Mouse (Mus musculus) hindbrain, embryonic 10.5 days (tissue): ENCODE data around the gene Foxj2. TPM values are rescaled to one million over a fixed set of nuclear protein-coding genes. Genes with fewer than 3 reads are reported as not detected.

Experiments
- DNase-seq: peaks from one replicate; pipeline ENCODE4 v3.0.0-alpha.2; 2017; ENCODE audit warnings: low spot score
- H3K27ac ChIP-seq: fragments of 300-500 bp; sonication (generic); 2 replicates; pipeline ENCODE4 v1.5.1; 2016; ENCODE audit warnings: mild to moderate bottlenecking, moderate library complexity
- H3K27me3 ChIP-seq: fragments of 300-500 bp; sonication (generic); 2 replicates; pipeline ENCODE4 v1.6.1; 2016; ENCODE audit warnings: mild to moderate bottlenecking; ENCODE audit not compliant: poor library complexity, insufficient read depth, severe bottlenecking
- H3K36me3 ChIP-seq: fragments of 300-500 bp; sonication (generic); 2 replicates; pipeline ENCODE4 v1.6.1; 2016; ENCODE audit warnings: mild to moderate bottlenecking, moderate library complexity
- H3K4me1 ChIP-seq: fragments of 300-500 bp; sonication (generic); replicated peaks from 2 replicates; pipeline ENCODE4 v1.6.1; 2016; ENCODE audit warnings: mild to moderate bottlenecking
- H3K4me3 ChIP-seq: fragments of 300-500 bp; sonication (generic); 2 replicates; pipeline ENCODE4 v1.5.1; 2016; ENCODE audit warnings: mild to moderate bottlenecking, moderate library complexity
- H3K9me3 ChIP-seq: fragments of 300-500 bp; sonication (generic); 2 replicates; pipeline ENCODE4 v1.6.1; 2016; ENCODE audit warnings: mild to moderate bottlenecking, moderate library complexity
- WGBS: fragments of 180-500 bp; shearing (Covaris S2); methylation state at CpG from one replicate; pipeline ENCODE4 v1.1.7; 2016; 5-methylcytosine and 5-hydroxymethylcytosine counted together
- polyA plus RNA-seq: library from polyadenylated mRNA; unstranded; fragments of >200 nt; fragmentation: Nextera tagmentation; extraction: Ambion mirVana; gene quantifications from 2 replicates; pipeline ENCODE4 v1.2.1, GENCODE M21; 2016

Gene Foxj2
- 2.5 and 3.6 TPM in 2 replicates for polyA plus RNA-seq

DNA sequence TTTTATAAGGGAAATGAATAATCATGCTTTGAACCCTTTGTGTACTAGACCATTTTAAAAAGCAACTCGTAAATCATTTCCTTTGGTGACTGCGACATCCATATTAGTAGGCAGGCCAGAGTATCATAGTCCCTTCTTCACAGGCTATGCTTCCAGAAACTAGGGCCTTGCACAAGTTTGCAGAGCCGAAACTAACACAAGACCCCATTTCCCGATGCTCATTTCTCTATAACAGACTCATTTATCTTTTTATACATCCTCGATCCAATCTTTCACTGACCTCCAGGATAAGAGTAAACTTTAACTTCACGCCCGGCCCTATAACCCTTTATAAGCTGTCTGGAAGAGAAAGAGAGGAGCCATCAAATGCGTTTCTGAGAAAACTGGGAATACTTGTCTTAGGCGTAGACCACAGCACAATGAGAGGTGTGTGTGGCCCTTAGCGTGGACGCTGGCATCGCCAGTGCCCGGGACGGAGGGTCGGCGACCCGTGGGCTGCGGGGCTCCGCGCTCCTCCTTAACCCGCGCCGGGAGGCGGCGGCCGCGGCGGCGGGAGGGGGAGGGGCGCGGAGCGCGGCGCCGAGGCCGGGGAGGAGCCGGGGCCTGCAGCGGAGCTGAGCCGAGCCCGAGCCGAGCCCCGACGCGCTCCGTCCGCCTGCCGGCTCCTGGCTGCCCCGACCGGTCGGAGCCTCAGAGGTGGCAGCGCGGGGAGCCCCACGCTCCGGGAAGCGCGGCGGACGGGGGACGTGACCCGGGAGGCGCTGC lies at the start of gene Foxj2:
Gene Foxj2, plus strand, starts transcription at position 609 of the 765 bp plus-strand sequence.
- Histone ChIP-seq H3K4me1 (peaks cover 29% of the 10 kb centered on the region), H3K9me3 (no peaks in the 10 kb centered on the region), H3K27ac (peak within 1 kb of the TSS; percentile 92), H3K36me3 (no peaks in the 10 kb centered on the region), H3K4me3 (peak within 1 kb of the TSS; percentile 86), H3K27me3 (peaks cover 15% of the 10 kb centered on the region)
- 2% methylated on average over 61 of the region's 61 CpGs for WGBS
- DNase-seq = peak; percentile 69

DNA sequence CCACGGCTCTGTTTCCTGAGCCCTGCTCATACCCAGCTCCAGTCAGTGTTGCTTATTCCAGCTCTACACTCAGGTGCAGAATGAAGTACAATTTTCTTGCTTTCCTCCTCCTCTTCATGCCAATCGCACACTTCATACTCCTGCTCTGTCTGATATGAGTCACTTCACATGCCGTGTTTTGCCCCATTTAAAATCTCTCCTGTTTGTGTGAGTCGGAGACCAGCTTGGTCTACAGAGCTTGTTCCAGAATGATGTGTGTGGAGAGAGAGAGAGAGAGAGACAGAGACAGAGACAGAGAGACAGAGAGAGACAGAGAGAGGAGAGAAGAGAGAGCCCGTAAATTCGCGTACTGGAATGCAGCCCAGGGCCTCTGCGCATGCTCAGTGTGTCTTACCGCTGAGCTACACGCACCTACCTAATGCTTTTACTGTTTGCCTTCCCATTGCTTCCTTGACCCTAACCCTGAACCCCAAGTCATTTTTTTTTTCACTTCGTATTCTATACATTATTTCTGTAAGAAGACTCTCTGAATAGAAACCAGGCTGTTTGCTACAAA lies 48.9 kb upstream of the Foxj2 start:
- 93% methylated on average over 11 of the region's 11 CpGs for WGBS
- Histone ChIP-seq H3K9me3 (no peaks in the 10 kb centered on the region), H3K4me1 (peaks cover 22% of the 10 kb centered on the region), H3K27me3 (0 out of 2 replicates have a peak, but pooled peaks cover 8% of the 10 kb centered on the region), H3K4me3 (no peak overlapping the region), H3K27ac (no peak overlapping the region), H3K36me3 (no peaks in the 10 kb centered on the region)
- DNase-seq = no peak

DNA sequence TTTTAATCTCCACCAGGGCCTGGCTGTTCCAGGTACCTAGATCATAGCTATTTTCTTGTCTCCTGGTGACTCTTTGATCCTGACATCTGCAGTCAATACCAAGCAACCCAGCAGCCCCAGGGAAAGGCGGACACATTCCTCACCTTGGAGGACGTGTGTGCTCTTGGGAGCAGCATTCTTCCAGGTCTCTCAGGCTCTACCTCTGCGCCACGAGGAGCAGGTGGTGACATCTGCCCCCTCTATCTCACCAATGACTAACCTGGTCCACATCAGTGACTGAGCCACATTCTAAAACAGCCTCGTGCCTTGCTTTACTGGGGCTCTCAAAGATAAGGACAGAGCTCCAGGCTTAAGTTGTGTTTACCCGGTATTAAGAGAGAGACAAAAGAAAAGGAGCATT lies 47.0 kb upstream of the Foxj2 start:
- Histone ChIP-seq H3K27ac (no peak overlapping the region), H3K27me3 (no peaks in the 10 kb centered on the region), H3K9me3 (no peaks in the 10 kb centered on the region), H3K4me3 (no peak overlapping the region), H3K4me1 (peaks cover 14% of the 10 kb centered on the region), H3K36me3 (no peaks in the 10 kb centered on the region)
- DNase-seq = no peak
- 66% methylated on average over 6 of the region's 6 CpGs for WGBS

DNA sequence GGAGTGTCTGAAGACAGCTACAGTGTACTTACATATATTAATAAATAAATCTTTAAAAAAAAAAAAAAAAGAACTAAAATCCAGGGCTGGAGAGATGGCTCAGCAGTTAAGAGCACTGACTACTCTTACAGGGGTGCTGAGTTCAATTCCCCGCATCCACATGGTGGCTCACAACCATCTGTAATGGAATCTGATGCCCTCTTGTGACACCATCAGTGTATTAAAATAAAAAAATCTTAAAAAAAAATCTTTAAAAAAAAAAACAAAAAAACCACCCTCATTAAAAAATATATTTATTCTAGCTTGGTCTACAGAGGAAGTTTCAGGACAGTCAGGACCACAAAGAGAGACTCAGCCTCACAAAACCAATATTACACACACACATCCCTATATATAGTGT lies 45.4 kb upstream of the Foxj2 start:
- H3K9me3 ChIP-seq = no peaks in the 10 kb centered on the region
- peaks cover 11% of the 10 kb centered on the region for H3K4me1 ChIP-seq
- H3K36me3 ChIP-seq = no peaks in the 10 kb centered on the region
- no peak overlapping the region for H3K27ac ChIP-seq
- no peak for DNase-seq
- 88% methylated on average over 1 of the region's 1 CpGs for WGBS
- H3K27me3 ChIP-seq = no peaks in the 10 kb centered on the region
- H3K4me3 ChIP-seq = no peak overlapping the region

DNA sequence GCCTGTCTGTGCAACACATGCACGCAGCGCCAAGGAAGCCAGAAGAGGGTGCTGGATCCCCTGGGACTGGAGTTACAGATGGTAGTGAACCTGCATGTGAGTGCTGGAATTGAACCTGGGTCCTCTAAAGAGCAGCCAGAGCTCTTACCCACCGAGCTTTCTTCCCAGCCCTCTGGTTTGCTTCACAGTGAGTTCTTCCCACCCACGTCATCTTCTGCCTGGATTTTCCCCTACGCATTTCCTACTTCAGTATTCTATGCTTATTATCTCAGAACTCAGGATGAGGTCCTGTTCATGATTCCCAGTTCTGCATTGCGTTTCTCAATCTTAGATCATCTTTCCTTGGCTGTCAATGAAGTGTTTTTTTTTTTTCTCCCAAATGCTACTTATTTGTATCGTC lies 43.7 kb upstream of the Foxj2 start:
- H3K4me1 ChIP-seq = no peaks in the 10 kb centered on the region
- H3K4me3 ChIP-seq = no peak overlapping the region
- no peaks in the 10 kb centered on the region for H3K27me3 ChIP-seq
- DNase-seq = no peak
- H3K9me3 ChIP-seq = no peaks in the 10 kb centered on the region
- H3K27ac ChIP-seq = no peak overlapping the region
- no peaks in the 10 kb centered on the region for H3K36me3 ChIP-seq
- WGBS = 83% methylated on average over 7 of the region's 7 CpGs

DNA sequence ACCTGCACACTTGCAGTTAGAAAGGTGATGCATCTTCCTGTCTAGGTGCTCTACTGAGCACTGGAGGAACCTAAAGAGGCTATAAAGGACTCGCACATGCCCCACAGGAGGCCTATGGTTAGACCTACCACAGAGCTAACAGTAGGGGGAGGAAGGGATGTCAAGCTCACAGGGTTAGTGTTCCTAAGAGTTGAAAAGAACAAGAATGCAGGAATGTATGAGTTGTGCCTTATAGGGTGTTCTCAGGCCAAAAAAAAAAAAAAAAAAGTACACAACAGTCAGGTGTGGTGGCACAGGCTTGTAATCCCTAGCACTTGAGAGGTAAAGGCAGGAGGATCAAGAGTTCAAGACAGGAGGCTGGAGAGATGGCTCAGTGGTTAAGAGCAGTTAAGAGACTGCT lies 39.8 kb upstream of the Foxj2 start:
- Histone ChIP-seq H3K36me3 (no peaks in the 10 kb centered on the region), H3K27me3 (no peaks in the 10 kb centered on the region), H3K4me1 (no peaks in the 10 kb centered on the region), H3K4me3 (no peak overlapping the region), H3K9me3 (no peaks in the 10 kb centered on the region), H3K27ac (no peak overlapping the region)
- DNase-seq = no peak
- 41% methylated on average over 1 of the region's 1 CpGs for WGBS

DNA sequence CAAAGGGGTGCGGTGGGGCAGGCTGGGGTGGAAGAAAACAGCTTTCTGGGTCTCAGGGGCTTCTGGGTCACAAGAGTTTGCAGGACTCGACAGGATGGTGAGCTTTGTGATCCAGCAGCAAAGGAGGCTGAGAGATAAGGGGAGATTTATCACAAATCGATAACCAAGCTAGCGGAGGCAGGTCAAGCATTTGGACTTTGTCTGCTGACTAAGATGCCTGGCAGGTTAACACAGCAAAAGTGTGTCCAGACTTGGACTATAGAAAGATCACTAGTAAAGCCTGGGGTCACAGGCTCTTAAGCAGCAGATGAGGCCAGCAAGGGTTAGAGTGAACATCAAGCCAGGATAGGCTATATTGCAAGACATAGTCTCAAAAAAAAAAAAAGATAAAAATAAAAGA lies 38.5 kb upstream of the Foxj2 start:
- DNase-seq = no peak
- H3K9me3 ChIP-seq = no peaks in the 10 kb centered on the region
- H3K27me3 ChIP-seq = no peaks in the 10 kb centered on the region
- WGBS = 80% methylated on average over 4 of the region's 4 CpGs
- no peak overlapping the region for H3K27ac ChIP-seq
- H3K4me1 ChIP-seq = no peaks in the 10 kb centered on the region
- H3K4me3 ChIP-seq = no peak overlapping the region
- H3K36me3 ChIP-seq = no peaks in the 10 kb centered on the region

DNA sequence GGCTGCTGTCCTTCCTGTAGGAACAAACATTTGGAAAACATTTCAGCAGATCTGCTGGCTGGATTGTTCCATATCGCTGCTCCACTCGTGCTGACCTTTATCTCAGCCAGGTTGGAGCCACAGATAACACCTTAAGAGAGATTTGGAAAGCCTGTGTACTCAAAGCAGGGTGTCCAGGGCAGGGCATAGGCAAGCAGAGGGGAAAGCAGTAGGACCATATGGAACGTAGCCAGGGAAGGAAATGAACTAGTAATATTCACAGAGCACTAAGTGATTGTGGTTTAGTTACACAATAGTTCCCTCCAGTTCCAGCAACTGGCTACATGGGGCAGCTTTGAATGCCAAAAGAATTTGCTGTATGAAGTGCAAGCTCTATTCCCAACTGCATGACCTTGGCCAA lies 37.5 kb upstream of the Foxj2 start:
- Histone ChIP-seq H3K4me1 (no peaks in the 10 kb centered on the region), H3K27ac (no peak overlapping the region), H3K9me3 (no peaks in the 10 kb centered on the region), H3K27me3 (no peaks in the 10 kb centered on the region), H3K36me3 (no peaks in the 10 kb centered on the region), H3K4me3 (no peak overlapping the region)
- no peak for DNase-seq
- WGBS = 81% methylated on average over 3 of the region's 3 CpGs

DNA sequence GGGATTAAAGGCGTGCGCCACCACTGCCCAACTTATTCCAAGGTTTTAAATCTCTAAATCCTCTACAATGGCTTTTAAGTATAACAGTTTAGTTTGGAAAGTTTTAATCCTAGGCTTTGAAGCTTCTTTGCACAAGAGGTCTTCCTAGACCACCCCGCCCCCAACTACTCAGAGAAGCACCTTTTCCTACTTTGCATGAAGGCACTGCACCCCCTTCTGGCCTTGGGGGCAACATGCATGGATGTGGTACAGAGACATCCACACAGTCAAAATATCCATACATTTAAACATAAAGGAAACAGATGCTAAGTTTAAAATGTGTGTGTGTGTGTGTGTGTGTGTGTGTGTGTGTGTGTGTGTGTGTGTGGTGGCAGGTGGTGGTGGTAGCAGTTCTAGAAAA lies 34.8 kb upstream of the Foxj2 start:
- Histone ChIP-seq H3K4me1 (no peaks in the 10 kb centered on the region), H3K36me3 (no peaks in the 10 kb centered on the region), H3K9me3 (no peaks in the 10 kb centered on the region), H3K27ac (no peak overlapping the region), H3K4me3 (no peak overlapping the region), H3K27me3 (no peaks in the 10 kb centered on the region)
- WGBS = 94% methylated on average over 3 of the region's 3 CpGs
- no peak for DNase-seq

DNA sequence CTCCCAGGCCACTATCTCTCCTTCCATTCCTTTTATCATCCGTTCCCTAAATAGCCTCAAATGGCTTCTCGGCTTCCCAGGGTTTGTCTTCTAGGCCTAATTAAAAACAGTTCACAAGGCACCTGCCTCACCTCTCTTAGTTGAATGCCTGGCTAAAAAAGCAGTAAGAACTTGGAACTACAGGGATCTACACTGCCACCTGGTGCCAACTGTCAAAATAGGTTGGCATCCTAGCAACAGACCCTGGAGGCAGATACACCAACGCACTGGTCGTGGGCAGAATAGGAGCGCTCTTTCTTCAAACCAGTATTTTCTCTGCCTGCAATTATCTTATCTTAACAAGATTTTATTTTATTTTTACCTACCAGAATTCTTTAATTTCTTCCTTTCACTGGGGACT lies 33.4 kb upstream of the Foxj2 start:
- no peaks in the 10 kb centered on the region for H3K27me3 ChIP-seq
- 44% methylated on average over 5 of the region's 5 CpGs for WGBS
- no peak overlapping the region for H3K27ac ChIP-seq
- no peak overlapping the region for H3K4me3 ChIP-seq
- no peaks in the 10 kb centered on the region for H3K4me1 ChIP-seq
- H3K9me3 ChIP-seq = no peaks in the 10 kb centered on the region
- DNase-seq = peak; percentile 42
- H3K36me3 ChIP-seq = no peaks in the 10 kb centered on the region

DNA sequence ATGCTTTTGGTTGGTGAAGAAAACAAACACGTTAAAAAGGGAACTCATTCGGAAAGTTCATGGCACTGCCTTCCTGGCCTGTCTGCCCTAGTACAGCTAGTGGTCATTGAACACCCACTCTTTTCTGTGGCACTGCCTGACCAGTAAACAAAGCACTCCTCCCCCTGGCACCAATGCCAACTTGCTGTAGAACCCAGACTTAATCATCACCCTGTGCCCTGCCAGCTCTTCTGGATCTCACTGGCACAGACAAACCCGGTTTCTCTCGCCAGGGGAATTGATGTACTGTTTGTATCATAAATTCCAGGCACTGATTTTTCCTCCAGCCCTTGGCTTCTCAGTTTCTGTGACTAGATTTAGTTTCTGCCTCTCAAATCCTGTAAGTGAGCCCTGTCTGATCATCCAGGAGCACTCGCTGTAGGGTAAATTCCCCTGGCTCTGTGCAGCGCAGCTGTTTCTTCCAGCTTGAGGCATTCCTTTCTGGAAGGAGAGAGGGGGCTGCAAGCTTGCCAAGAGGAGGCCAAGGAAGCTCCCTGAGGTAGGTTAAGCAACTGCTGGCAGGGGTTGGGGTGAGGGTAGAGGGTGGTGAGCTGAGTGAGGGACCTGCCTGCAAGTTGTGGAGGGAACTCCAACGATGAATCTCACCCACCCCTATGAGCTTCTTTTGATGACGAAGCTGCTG lies 24.3 kb upstream of the Foxj2 start:
- Histone ChIP-seq H3K4me3 (no peak overlapping the region), H3K4me1 (no peaks in the 10 kb centered on the region), H3K9me3 (no peaks in the 10 kb centered on the region), H3K27me3 (peaks cover 4% of the 10 kb centered on the region), H3K36me3 (no peaks in the 10 kb centered on the region), H3K27ac (no peak overlapping the region)
- no peak for DNase-seq
- 78% methylated on average over 8 of the region's 8 CpGs for WGBS

DNA sequence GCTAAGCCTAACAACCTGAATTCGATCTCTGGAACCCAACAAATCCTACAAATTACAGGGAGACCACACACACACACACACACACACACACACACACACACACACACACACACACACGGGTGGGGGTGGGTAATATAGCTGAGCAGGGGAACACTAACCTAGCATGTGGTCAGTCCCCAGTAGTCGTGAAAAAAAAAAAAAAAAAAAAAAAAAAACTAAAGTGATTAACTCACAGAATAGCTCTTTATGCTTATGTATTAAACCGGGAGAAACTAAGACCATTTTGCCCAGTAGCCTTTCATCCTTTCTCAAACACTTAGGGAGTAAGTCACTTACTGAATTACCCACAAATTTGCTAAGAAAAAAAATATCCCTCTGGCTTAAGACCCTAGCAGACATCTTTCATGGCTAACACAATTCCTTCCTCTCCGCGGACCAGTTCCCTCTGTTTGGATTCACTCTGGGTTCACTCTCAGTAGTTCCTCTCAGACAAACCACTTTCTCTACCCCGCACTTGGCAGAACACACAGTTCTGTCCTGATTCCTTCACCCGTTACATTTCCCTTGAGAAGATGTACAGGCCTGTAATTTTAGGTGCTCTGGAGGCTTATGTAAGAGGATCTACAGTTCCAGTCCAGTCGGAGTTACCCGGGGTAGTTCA lies 18.9 kb upstream of the Foxj2 start:
- H3K27ac ChIP-seq = peak overlapping the region; percentile 85
- H3K36me3 ChIP-seq = no peaks in the 10 kb centered on the region

More for the DNA sequence above, 18.9 kb upstream of the Foxj2 start:
- peaks cover 42% of the 10 kb centered on the region for H3K27me3 ChIP-seq
- WGBS = 44% methylated on average over 10 of the region's 10 CpGs
- no peak for DNase-seq
- H3K9me3 ChIP-seq = no peaks in the 10 kb centered on the region
- H3K4me3 ChIP-seq = peak overlapping the region; percentile 65
- peaks cover 15% of the 10 kb centered on the region for H3K4me1 ChIP-seq
